Mouse (Mus musculus) activated CD4-positive, CD25-positive, alpha-beta regulatory T cell, adult 4 months (primary cell): ENCODE data around the gene Gm45713. TPM values are rescaled to one million over a fixed set of nuclear protein-coding genes. Genes with fewer than 3 reads are reported as not detected.
"Not testable (repeated sequence)": the region's sequence is repeated elsewhere in the genome, so short reads cannot be mapped to it uniquely, and the experiment has no call there.

ENCODE experiments used
- ATAC-seq: one replicate; pipeline ENCODE4 v1.8.0; 2017
- polyA plus RNA-seq, 2 experiments: library from polyadenylated mRNA; unstranded; fragments of 100-300 nt; shearing (Covaris generic); gene quantifications; one replicate each; pipeline ENCODE4 v1.2.1; 2017

Gene Gm45713
- polyA plus RNA-seq, 2 experiments from 2014 or later = not detected

DNA sequence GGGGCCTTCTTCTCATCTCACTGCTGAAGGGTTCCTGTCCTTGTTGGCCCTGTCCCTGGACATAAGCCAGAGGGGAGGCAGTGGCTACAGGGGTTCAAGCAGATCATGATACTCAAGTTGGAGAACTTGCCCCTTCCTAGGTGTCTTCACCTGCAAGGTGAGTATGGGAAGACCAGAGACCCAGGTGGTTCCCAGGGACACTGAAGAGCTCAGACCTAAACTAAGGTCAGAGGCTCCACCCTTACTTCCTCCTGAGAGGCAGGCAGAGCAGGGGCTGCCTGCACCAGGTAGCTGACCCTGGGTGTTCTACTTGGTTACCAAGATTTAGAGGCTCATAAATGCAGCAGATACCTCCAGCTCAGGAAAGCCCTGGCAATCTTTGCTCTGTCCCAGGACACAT is 14.1 kb downstream of the Gm45713 start:
- no peak for ATAC-seq

DNA sequence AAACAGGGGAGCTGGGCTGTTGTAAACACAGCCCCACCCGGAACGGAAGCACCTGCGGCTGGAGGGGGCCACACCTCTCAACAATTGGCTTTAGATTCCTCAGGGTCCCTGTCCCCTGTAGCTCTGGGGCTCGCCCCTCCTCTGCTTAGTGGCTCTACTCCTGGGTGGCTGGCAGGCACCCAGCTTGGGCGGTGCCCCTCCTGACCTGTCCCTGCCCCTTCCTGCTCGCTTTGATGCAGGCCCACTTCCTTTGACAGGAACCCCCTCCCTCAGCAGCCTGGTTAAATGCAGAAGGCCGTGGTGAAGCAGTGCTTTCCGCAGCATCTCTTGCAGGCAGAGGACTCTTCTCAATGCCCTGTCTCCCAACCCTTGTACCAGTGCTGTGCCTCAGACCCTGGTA is 14.6 kb downstream of the Gm45713 start:
- peak; percentile 68 for ATAC-seq

DNA sequence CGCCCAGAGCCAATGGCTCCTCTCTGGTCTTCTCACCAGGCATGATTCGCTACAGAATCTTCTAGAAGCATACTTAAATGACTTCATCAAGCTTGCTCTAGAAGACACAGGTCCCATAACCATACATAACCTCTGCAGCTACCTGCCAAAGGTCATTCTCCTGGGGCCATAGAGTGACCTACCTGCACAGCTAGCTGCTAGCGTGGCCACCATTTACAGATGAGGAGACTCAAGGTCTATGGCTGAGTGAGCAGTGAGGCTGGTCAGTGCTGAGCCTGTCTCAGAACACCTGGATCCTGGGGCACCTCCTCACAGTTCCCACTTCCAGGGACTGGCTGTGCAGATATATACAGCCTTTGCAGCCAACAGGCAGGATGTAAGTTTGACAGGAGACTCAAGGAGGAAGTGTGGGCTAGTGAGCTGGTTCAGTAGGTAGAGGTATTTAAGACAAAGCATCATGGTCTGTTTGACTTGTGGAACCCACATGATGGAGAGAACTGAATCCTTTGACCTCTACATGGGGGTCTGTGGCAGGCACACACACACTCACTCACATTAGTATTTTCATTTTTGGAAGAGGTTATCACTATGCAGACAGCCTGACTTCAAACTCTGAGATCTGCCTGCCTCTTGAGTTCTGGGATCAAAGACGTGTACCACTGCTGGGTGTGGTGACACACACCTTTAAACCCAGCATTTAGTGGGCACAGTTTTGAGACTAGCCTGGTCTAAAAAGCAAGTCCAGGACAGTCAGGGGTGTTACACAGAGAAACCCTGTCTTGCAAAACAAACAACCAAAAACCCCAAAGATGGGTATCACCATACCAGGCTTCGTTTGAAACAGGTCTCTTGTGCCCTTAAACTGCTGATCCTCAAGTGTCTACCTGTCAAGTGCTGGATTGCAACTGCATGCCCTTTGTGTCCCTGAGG is 16.0 kb downstream of the Gm45713 start:
- peak; percentile 8 for ATAC-seq

DNA sequence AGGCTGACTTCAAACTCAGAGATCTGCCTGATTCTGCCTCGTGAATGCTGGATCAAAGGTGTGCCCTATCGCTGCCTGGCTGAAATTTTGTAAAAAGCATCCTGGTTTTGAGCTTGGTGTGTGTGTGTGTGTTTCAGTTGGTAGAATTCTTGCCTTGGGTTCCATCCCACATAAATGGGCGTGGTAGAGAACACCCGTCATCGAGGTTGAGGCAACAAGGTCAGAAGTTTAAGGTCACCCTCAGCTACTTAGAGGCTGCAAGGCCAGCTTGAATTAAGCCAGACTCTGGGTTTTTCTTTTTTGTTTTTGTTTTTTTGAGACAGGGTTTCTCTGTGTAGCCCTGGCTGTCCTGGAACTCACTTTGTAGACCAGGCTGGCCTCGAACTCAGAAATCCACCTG is 17.7 kb downstream of the Gm45713 start:
- no peak for ATAC-seq

DNA sequence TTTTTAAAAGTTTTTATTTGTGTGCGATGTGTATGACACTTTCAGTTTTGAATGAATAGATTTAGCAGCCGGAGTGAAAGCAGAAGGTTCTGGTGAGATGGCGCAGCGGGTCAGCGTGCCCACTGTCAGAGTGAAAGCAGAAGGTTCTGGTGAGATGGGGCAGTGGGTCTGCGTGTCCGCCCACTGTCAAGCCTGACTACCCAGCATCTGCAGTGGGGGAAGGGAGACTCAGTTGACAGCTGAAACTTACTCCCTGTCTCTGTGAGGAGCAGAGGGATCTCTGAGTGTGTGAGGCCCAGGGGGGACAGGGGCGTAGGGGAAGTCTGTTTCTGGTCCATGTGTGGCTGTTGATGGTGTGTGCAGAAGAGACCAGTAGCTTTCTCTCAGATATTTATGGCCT is 18.5 kb downstream of the Gm45713 start:
- ATAC-seq = no peak

DNA sequence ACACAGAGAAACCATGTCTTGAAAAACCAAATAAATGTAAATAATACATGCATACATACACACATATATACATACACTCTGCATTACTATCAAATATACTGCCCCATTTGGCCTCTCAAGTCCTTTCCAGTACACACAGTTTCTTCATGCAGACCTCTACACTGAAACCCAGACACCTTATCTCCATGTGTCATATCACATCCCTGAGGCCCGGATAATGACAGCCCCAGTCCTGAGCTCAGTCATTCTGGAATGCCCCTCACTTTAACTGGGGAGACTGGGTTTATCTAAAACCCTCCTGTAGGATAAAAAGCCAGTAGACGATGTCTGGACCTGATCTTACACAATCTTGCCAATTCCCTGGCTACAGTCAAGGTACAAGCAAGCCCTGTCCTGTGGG is 22.6 kb downstream of the Gm45713 start:
- ATAC-seq = no peak

DNA sequence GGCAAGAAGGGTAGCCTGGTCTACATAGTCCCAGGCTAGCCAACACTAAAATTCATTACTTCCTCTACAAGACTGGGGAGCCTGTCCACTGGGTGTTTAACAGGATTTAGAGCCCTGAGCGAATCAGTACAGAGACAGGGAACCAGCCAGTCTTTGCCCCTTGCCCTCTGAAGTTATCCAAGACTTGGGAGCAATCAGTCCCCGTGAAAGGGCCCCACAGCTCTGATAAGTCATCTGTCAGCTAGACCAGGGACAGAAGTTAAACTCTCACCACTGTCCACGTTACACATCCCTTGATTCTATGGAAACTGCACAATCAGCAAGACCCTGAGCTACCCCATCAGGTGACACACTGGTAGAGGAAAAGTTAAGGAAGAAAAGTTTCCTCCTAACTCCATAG is 23.5 kb downstream of the Gm45713 start:
- ATAC-seq = no peak

DNA sequence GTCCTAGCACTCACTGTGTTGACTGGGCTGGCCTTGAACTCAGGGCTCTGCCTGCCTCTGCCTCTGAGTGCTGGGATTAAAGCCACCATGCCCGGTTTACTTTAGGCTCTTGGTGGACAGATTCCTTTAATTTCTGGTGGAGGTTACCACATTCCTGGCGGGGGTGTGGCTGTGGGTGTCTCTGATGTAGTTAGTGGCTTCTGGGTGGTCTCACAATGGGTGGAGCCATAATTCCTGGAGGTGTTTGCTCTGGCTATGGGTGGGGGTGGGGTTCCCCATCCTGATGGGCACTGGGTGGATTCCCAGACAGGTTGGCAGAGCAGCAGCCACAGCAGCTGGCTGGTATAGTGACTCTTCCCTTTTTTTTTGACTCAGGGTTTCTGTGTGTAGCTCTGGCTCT is 24.1 kb downstream of the Gm45713 start:
- no peak for ATAC-seq

DNA sequence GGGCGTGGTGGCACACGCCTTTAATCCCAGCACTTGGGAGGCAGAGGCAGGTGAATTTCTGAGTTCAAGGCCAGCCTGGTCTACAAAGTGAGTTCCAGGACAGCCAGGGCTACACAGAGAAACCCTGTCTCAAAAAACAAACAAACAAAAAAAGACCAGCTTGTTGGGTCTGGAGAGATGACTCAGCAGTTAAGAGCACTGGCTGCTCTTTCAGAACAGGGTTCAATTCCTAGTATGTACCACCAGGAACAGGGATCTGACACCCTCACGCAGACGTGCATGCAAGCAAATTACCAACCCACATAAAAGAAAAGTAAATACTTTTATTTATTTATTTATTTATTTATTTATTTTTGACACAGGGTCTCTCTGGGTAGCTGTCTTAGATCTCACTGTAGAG is 25.9 kb downstream of the Gm45713 start:
- not testable (repeated sequence) for ATAC-seq

DNA sequence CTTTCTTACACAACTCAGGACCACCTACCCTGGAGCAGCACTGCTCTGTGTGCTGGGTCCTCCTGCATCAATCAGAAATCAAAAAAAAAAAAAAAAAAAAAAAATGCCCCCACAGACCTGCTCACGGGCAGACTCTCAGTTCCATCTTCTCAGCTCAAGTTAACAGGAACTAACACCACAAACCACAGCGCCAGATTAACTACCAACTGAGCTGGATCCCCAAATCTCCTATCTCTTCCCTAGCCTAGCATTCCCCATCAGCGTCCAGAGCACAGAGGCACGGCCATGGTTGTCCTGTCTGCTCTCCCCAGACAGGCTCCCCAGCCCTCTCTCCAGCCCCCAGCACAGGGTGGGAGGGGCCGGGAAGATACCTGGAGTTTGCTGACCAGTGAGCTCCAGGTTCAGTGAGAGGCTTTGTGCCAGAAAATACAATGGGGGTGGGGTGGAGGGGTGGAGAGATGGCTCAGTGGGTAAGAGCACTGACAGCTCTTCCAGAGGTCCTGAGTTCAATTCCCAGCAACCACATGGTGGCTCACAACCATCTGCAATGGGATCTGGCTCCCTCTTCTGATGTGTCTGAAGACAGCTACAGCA is 28.9 kb downstream of the Gm45713 start:
- no peak for ATAC-seq

DNA sequence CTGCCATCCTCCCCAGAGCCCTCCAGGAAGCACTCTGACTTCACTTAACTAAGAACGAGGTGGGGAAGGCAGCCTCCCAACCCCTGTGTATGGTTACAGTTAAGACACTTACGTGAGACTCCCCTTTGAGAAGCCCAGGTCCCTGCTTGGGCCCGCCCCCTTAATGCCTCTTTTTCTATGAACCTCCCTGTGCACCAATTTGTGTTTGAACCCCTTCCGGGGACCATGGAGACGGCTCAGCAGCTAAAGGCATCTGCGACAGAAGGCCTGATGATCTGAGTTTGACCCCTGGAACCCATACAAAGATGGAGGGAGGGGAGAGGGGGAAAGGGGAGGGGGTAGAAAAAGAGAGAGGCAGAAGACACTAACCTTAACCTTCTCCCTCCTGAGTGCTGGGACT is 29.6 kb downstream of the Gm45713 start:
- no peak for ATAC-seq

DNA sequence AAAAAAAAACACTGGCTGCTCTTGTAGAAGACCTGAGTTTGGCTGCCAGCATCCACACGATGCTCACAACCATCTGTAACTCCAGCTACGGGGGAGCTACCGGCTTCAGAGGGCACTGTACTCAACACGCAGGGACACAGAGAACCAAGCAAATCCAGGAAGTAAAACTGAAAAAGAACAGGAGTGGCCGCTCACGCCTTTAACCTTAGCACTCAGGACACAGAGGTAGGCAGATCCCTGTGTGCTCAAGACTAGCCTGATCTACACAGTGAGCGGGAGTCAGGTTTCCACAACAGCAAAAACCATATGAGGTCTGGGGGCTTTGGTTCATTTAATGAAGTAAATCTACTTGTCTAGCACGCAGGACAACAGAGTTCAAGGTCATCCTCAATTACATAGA is 30.5 kb downstream of the Gm45713 start:
- ATAC-seq = no peak

DNA sequence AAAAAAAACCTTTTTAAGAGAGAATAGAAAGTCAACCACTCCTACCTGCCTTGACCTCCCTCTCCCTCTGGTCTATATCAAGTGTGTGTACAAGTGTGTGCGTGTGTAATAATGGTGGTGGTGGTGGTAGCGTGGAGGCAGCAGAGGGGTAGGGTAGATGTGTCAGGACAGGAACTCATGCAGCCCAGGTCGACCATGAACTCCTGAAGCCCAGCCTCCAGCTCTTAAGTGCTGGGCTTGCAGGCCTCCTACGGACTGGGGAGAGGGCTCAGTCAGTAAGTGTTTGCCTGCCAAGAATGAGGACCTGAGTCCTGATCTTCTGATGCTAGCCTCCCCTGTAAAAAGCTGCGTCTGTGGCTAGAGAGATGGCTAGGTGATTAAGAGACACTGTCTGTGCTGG is 31.1 kb downstream of the Gm45713 start:
- ATAC-seq = no peak

DNA sequence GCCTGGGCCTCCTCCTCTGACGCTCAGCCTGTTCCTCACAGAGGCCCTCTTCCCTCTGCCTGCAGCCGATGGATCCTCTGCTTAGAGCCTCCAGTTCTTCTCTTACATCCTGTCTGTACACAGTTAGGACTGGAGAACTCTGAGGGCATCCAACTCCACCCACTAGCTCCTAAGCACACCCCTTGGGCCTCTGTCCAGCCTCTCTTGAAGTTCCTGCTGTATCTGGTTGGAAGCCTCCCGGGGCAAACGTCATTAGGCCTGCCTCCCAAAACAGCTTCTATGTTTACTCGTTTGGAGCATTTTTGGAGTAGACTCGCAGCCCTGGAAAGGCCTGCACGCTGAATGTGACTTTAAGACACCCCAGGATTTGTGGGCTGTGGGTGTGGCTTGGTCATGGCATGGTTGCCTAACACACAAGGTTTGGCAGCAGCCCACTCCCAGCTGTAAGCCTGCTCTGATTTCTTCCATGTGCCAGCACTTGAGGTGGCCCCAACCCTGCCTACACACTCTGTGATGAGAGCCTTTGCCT is 32.3 kb downstream of the Gm45713 start, which contains the start of gene Fcgrt:
TSS of gene Fcgrt (minus strand) at position 200 of the 529 bp plus-strand sequence.
- ATAC-seq = no peak

DNA sequence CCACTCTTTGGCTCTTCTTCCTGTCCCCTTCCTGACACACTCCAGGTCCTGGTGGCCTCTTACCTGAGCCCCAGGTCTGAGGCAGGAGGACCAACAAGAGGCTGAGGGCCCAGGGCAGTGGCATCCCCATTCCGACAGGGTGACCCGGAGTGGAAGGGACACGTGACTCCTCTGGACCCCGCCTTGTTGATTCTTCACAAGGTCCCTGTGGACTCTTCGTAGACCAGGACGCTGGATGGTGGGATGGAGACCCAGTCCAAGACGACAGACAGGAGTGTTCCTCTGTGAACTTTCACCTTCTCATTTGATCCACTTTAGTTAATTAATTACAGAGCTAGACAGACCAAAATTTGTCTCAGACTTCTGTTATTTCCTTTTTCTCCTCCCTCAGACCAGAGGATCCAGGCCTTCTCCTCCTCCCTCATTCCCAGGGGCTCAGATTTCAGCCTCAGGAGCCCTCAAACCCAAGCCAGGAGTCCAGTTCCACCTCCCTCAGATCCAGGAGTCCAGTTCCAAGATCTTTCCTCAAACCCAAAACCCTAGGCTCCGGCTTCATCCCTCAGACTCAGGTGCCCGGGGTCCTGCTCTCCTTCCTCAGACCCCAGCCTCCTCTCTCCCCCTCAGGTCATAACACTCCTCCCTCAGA is 33.0 kb downstream of the Gm45713 start:
- no peak for ATAC-seq

DNA sequence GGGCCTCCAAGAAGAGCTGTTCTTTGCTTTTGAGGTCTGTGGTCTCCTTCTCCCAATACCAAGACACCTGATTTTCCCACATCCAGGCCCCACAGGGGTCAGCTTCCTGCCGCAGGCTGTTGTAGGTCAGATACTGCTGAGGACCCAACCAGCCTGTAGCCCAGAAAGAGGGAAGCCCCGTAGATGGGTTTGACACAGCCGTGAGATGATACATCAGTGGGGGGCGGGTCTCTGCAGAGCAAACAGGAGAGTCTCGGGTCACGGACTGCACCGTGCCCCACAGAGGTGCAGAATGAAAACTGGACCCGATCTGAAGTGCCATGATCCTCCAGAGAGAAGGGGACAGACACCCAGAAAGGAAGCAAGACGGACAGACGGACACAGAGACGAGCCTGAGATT is 33.6 kb downstream of the Gm45713 start:
- ATAC-seq = no peak

DNA sequence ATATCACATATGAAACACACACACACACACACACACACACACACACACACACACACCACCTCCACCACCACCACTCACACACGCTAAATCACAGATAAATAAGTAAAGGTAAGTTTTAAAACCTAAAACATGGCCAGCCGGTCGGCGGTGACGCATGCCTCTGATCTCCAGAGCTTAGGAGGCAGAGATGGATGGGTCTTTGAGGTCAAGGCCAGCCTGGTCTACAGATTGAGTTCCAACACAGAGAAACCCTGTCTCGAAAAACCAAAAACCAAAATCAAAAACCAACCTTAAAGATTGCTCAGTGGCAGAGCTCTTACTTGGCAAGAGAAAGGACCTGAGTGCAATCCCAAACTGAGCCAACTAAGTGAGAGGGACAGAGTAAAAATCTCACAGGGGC is 36.0 kb downstream of the Gm45713 start:
- no peak for ATAC-seq

DNA sequence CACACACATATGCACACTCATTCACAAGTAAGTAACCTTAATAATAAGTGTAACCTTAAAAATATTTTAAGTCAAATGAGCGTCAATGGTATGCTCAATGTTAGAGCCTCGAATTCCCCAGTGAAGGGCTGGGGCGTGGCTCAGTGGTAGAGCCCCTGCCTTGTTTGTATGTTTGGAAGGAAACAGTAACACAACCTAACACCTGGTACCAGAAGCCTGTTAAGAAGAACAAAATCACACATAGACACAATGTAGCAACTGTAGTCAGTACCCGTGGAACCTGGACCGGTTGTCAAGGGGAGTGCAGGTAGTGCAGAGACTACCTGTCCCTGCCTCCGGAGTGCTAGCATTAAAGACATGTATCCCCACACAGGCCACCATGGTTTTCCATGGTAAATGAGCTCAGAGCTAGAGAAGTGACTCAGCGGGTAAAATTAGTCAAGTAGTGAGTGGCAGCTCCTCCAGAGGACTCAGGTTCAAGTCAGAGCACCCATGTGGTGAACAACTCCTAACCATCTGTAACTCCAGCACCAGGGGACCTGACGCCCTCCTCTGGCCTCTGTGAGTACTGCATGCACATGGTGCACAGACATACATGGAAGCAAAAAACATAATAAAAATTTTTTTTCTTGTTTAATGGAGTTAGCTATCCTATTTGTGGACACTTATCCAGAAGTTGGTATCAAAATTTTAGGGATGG is 37.3 kb downstream of the Gm45713 start:
- ATAC-seq = no peak

DNA sequence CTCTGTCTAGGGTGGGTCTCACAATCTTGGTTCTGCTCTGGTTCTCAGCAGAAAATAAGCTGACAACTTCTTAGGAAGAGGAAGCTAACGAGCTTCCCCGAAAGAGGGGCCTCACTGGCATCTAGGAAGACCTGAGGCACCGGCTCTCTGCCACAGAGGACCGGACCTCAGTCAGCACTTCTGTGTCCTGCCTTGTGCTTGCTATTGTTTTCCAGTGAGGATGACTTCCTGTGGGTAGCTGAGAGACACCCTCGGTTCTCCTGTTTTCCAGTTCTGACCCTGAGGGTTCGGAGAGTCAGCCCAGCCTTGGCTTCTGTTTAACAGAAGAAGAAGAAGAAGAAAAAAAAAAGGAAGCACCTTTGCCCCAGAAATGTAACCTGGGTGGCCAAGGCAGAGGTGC is 38.6 kb downstream of the Gm45713 start:
- no peak for ATAC-seq

DNA sequence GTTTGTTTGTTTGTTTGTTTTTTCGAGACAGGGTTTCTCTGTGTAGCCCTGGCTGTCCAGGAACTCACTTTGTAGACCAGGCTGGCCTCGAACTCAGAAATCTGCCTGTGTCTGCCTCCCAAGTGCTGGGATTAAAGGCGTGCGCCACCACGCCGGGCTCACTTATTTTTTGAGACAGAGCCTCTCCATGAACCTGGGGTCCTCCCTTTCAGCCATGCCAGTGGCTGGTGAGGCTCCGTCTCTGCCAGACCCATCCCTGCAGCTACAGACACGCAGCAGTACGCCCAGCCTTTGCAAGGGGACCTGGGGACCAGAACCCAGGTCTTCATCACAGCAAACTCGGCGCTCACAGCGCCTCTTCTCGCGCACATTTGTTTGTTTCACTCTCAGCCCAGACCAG is 40.1 kb downstream of the Gm45713 start:
- not testable (repeated sequence) for ATAC-seq

DNA sequence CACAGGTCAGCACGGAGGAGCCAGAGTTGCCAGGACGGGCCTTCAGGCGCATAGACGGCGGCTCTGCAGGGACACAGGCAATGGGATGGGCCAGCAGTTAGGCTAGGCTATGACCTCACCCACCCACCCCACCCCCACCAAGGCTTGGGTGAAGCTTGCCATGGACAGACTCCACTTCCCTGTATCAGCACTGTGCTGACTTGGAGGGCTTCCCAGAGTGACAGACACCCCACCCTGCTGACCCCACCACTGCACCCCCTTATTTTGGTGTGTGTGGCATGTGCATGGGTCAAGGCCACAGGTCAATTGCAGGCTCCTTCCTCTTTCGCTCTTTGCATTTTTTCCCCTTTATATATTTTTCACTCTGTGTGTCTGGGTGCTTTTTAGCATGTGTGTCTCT is 40.7 kb downstream of the Gm45713 start:
- ATAC-seq = no peak

DNA sequence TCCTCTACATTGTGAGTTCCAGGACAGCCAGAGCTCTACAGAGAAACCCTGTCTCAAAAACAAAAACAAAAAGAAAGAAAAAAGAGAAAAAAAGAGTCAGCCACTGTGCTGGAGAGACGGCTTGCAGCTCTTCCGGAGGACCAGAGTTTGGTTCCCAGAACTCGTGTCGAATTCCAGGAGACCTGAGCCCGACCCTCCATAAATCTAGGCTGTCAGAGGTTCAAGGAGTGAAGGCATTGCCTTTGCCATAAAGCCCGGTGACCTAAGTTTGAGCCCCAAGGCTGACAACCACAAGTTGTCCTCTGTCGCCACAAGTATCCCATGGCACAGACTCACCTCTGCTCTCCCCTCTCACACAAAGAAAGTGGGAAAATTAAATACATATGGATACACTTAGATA is 41.9 kb downstream of the Gm45713 start:
- ATAC-seq = no peak

DNA sequence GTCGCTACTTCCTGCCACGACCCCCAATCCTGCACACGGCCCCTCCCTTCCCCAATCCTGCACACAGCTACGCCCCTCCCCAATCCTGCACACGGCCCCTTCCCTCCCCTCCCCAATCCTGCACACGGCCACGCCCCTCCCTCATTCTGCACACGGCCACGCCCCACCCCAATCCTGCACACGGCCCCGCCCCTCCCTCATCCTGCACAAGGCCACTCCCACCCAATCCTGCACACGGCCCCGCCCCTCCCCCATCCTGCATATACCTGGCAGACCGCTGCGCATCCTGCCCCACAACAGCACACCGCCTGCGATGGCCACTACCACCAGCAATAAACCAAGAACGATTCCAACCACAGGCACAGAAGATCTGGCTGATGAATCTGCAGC is 42.5 kb downstream of the Gm45713 start:
- no peak for ATAC-seq
